Mouse (Mus musculus) urinary bladder, adult 2 months (tissue): ENCODE measurements around the gene Olfr1283. TPM values are rescaled to one million over a fixed set of nuclear protein-coding genes. Genes with fewer than 3 reads are reported as not detected.
"Not testable (repeated sequence)": the region's sequence is repeated elsewhere in the genome, so short reads cannot be mapped to it uniquely, and the experiment has no call there.

Source experiments
- DNase-seq: peaks from one replicate; pipeline ENCODE4 v3.0.0; 2022; ENCODE audit warnings: low spot score
- polyA plus RNA-seq: library from polyadenylated mRNA; depleted of rRNA; stranded (reverse); fragments of >200 nt; gene quantifications from 2 replicates; pipeline ENCODE4 v1.2.3, GENCODE M21; 2012; rRNA removed

The Olfr1283 gene
- polyA plus RNA-seq = not detected in 2 replicates

DNA sequence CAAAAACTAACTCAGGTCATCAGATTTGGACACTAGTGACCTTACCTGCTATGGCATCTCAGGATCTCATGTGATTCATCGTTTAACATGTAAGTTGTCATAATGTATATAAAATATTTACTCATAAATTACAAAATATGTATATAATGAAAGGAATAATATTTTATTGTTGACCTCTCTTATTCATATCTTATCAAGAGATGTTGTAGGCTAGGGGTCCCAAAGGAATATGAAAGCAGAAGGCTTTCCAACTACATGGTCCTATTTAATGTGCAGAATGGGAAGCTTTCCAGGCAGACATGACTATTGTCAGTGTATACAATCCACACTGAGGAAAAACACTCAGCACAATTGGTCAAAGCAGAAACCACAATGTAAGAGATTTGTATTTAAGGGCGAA is at the start of gene Olfr1283:
Gene Olfr1283, plus strand, starts transcription at position 301 of the 400 bp plus-strand sequence.
- no peak for DNase-seq

DNA sequence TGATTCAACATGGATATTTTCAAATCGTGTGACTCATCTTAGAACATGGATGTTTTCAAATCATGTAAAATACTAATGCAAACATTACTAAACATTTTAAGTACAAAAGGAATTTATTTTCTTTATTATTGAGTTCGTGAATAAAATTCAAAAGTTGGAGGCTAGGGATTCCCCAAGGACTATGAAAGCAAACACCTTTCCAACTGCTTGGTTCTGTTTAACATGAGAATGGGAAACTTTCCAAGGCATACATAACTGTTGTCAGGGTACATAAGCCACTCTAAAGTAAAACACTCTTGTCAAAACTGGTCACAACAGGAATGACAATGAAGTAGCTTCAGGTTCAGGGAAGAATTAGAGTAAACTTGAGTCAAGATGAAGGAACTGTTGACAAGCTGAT is 40.4 kb upstream of the Olfr1283 start, which contains the start of gene Olfr1281:
Gene Olfr1281, plus strand, starts transcription at position 301 of the 400 bp plus-strand sequence.
- no peak for DNase-seq

DNA sequence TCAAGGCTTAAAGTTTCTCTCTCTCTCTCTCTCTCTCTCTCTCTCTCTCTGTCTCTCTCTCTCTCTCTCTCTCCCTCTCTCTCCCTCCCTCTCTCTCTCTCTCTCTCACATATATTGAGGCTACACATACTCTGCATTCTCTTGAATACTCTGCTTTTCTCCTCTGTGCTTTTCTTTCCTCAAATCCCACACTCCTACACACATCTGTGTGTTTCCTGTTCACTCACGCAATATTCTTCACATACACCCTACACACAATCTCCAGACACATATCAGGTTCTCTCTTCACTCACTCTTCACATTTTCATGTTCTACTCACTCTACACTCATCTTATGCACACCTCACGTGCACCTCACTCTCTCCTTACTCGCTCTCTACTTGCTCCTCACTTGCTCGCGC is 32.9 kb upstream of the Olfr1283 start:
- not testable (repeated sequence) for DNase-seq

DNA sequence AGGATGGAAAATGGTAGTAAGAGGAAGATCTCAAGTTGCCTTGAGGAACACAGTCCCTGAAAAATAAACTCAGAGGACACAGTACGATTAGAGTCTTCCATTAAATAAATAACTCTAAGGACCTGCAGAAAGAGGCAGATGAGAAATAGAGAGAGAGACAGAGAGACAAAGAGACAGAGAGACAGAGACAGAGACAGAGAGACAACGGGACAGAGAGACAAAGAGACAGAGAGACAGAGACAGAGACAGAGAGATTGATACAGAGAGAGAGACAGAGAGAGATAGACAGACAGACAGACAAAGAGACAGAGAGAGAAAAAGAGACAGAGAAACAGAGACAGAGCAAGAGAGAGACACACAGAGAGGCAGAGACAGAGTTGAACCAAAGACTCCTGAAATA is 30.6 kb upstream of the Olfr1283 start, which contains the start of gene Olfr1282:
Gene Olfr1282, minus strand, starts transcription at position 101 of the 400 bp plus-strand sequence.
- DNase-seq = no peak

DNA sequence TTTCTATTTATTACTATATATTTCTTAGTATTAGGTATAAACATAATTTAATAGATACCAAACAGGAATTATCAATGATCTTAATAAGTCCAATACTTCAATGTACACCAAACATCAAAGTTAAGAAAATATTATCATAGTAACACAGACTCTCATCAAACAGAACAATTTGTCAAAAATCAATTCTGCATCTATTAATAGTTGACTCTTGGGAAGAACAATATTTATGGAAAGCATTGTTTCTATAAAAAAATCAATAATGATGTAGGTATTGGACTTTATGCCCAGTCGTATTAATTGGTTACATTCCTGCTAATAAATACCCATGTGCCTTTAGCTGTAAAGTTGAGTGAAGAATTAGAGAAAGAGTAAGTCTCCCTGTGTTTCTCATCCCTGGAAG is 8.6 kb downstream of the Olfr1283 start, which contains the start of gene Olfr1284:
Gene Olfr1284, plus strand, starts transcription at position 301 of the 400 bp plus-strand sequence.
- DNase-seq = no peak

Other genes starting within 250 kb of the Olfr1283 start
- gene Gm15130, start 213.9 kb upstream of the Olfr1283 start, polyA plus RNA-seq = not detected in 2 replicates
- gene 4930430A15Rik, start 137.2 kb upstream of the Olfr1283 start, polyA plus RNA-seq = not detected in 2 replicates
- not detected in 2 replicates for gene Olfr1275, start 131.5 kb upstream of the Olfr1283 start, polyA plus RNA-seq
- not detected in 2 replicates for gene Olfr1276, start 112.3 kb upstream of the Olfr1283 start, polyA plus RNA-seq
- not detected in 2 replicates for gene Olfr1277, start 92.7 kb upstream of the Olfr1283 start, polyA plus RNA-seq
- not detected in 2 replicates for gene Olfr1278, start 76.7 kb upstream of the Olfr1283 start, polyA plus RNA-seq
- gene Olfr1279, start 66.2 kb upstream of the Olfr1283 start, polyA plus RNA-seq = not detected in 2 replicates
- gene Olfr1280, start 52.8 kb upstream of the Olfr1283 start, polyA plus RNA-seq = not detected in 2 replicates
- not detected in 2 replicates for gene Olfr1281, start 40.3 kb upstream of the Olfr1283 start, polyA plus RNA-seq
- gene Olfr1282, start 30.7 kb upstream of the Olfr1283 start, polyA plus RNA-seq = not detected in 2 replicates
- gene Olfr1284, start 8.7 kb downstream of the Olfr1283 start, polyA plus RNA-seq = not detected in 2 replicates
- gene Olfr1286, start 56.3 kb downstream of the Olfr1283 start, polyA plus RNA-seq = not detected in 2 replicates
- not detected in 2 replicates for gene Olfr1287, start 82.4 kb downstream of the Olfr1283 start, polyA plus RNA-seq
- gene Olfr1288, start 107.3 kb downstream of the Olfr1283 start, polyA plus RNA-seq = not detected in 2 replicates
- gene Olfr1289, start 114.0 kb downstream of the Olfr1283 start, polyA plus RNA-seq = not detected in 2 replicates
- not detected in 2 replicates for gene Olfr1290, start 127.0 kb downstream of the Olfr1283 start, polyA plus RNA-seq
- not detected in 2 replicates for gene Olfr1291-ps1, start 130.4 kb downstream of the Olfr1283 start, polyA plus RNA-seq
- not detected in 2 replicates for gene Olfr1293-ps, start 158.4 kb downstream of the Olfr1283 start, polyA plus RNA-seq
- not detected in 2 replicates for gene Olfr1294, start 173.5 kb downstream of the Olfr1283 start, polyA plus RNA-seq
- not detected in 2 replicates for gene Olfr1295, start 202.9 kb downstream of the Olfr1283 start, polyA plus RNA-seq